Mouse (Mus musculus) retina, postnatal 7 days (tissue): ENCODE measurements around the gene Pkd2.
"Not testable (repeated sequence)": the region's sequence is repeated elsewhere in the genome, so short reads cannot be mapped to it uniquely, and the experiment has no call there.

Source experiments
- DNase-seq: peaks from one replicate; pipeline ENCODE4 v3.0.0-alpha.2; 2012; ENCODE audit warnings: low read depth, low spot score

Gene Pkd2

GRCm38 (mm10) chr5:104458832-104459705, at the start of gene Pkd2:
TSS of gene Pkd2 (plus strand) at chr5:104459450.
- DNase-seq = peak; percentile 49

- no peak for DNase-seq
Measured at GRCm38 (mm10) chr5:104415999-104416398, 43.3 kb upstream of the Pkd2 start.

- DNase-seq = no peak
Measured at GRCm38 (mm10) chr5:104417028-104417427, 42.2 kb upstream of the Pkd2 start.

GRCm38 (mm10) chr5:104417721-104418120, 41.5 kb upstream of the Pkd2 start:
- DNase-seq = no peak

- DNase-seq = no peak
Measured at GRCm38 (mm10) chr5:104422039-104422438, 37.2 kb upstream of the Pkd2 start.

- no peak for DNase-seq
Measured at GRCm38 (mm10) chr5:104423861-104424260, 35.4 kb upstream of the Pkd2 start.

- DNase-seq = no peak
Measured at GRCm38 (mm10) chr5:104425949-104426348, 33.3 kb upstream of the Pkd2 start.

GRCm38 (mm10) chr5:104432886-104433285, 26.4 kb upstream of the Pkd2 start:
- DNase-seq = no peak

GRCm38 (mm10) chr5:104433968-104434565, 25.2 kb upstream of the Pkd2 start:
- no peak for DNase-seq

GRCm38 (mm10) chr5:104434835-104435301, 24.4 kb upstream of the Pkd2 start, which contains the start of gene Spp1:
TSS of gene Spp1 (plus strand) at chr5:104435118.
- no peak for DNase-seq

GRCm38 (mm10) chr5:104436406-104437076, 22.7 kb upstream of the Pkd2 start:
- DNase-seq = no peak

- no peak for DNase-seq
Measured at GRCm38 (mm10) chr5:104442396-104442795, 16.9 kb upstream of the Pkd2 start.

- DNase-seq = no peak
Measured at GRCm38 (mm10) chr5:104442850-104443249, 16.4 kb upstream of the Pkd2 start.

GRCm38 (mm10) chr5:104446156-104446555, 13.1 kb upstream of the Pkd2 start:
- DNase-seq = peak; percentile 23

GRCm38 (mm10) chr5:104448346-104448745, 10.9 kb upstream of the Pkd2 start:
- DNase-seq = not testable (repeated sequence)

- DNase-seq = no peak
Measured at GRCm38 (mm10) chr5:104449491-104449890, 9.8 kb upstream of the Pkd2 start.

GRCm38 (mm10) chr5:104453075-104453474, 6.2 kb upstream of the Pkd2 start:
- no peak for DNase-seq

GRCm38 (mm10) chr5:104454564-104454963, 4.7 kb upstream of the Pkd2 start:
- no peak for DNase-seq

- peak; percentile 23 for DNase-seq
Measured at GRCm38 (mm10) chr5:104459706-104460455, 631 bp downstream of the Pkd2 start.

- DNase-seq = no peak
Measured at GRCm38 (mm10) chr5:104460456-104460838, 1.2 kb downstream of the Pkd2 start.

- DNase-seq = no peak
Measured at GRCm38 (mm10) chr5:104460856-104461255, 1.6 kb downstream of the Pkd2 start.

GRCm38 (mm10) chr5:104465279-104465678, 6.0 kb downstream of the Pkd2 start:
- DNase-seq = no peak
